Mouse (Mus musculus) urinary bladder, adult 18-20 months (tissue): ENCODE results near the gene Lrp6.

Experiments used
- DNase-seq, 2 experiments: peaks; one replicate each; pipeline ENCODE4 v3.0.0; 2022; ENCODE audit warnings: low spot score in 2 of 2, mixed read lengths in 2 of 2

The Lrp6 gene

DNA sequence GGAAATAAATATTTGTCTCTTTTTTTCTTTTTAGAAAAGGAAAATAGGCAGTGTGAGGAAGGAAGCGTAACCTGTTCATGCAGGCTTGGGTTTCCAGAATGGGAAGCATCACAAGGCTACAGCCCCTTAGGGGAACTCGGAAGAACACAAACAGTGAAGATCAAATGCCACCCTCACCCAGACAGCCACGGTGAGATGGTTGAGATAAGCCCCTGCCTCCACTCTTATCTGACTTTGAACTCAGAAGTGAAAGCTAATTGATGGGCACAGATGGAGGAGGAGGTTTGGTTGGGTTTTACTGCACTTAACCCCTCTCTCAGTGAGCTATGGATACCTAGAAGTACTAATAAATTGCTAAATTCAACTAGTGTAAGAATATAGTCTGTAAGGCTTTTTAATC is 33.7 kb downstream of the Lrp6 start:
- DNase-seq, result no peak

DNA sequence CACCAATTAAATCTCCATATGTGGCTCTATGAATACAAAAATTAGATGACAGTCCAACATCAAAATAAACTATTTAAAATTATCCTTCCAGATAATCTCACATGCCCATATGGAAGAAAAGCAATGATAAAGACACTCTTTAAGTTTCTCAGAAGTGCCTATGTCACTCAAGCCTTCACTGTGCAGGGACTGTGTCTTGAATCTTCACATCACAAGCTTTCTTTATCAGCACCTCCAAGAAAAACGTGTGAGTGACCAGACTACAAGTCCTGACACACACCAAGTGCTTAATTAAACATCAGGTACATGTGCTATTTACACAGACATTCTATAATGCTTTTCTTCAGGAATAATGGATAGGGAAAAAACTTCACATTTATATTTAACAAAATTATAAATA is 34.8 kb downstream of the Lrp6 start:
- no peak for DNase-seq

DNA sequence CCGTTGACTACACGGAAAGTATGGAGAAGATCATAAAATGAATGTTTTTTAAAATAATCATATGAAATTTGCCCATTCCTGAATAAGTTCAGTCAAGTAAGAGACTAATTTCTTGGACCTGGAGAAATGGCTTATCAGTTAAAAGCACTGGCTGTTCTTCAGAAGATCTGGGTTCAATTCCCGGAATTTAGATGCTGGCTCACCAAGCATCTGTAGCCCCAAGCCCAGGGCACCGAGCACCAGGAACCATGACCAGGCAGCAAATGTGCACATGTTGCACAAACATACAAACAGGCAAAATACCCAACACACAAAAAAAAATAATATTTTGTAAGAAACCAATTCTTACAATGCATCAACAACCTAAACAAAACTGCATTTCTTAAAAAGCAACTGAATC is 37.4 kb downstream of the Lrp6 start:
- DNase-seq, result no peak

DNA sequence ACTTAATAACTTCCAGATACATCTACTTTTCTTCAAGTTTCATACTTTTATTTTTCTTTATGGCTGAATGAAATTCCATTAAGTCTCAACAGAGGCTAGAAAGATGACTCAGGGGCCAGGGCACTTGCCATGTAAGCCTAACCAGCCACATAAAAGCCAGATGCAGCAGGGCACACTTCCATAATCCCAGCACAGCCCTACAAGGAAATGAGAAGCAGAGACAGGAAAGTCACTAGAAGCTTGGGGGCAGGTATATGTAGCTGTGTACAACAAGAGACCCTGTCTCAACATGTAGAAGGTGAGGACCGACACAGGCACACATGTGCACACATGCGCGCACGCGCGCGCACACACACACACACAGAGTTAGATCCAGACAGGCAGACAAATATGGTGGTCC is 38.4 kb downstream of the Lrp6 start:
- DNase-seq, result no peak

DNA sequence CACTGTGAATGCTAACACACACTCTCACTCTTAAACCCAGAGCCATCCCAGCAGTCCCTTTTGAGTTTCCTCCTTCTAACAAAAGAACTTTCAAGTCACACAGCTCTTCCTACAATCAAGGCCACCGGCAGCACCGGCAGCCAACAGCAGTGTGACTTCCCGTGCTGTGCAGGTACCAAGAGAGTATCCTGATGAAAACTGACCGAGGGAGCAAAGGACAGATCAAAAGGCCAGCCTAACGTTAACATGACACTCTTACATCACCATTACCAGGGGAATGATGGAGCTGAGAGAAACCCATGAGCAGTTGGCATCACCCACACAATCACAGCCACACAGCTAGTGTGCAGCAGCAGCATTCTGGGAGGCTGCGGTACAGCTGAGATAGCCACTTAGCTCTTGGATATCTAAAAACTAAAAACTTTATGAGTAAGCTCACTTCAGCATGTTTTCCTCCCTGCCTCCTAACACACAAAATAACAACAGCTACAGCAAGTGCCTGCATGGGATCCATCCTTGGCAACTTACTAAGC is 39.1 kb downstream of the Lrp6 start:
- no peak for DNase-seq

DNA sequence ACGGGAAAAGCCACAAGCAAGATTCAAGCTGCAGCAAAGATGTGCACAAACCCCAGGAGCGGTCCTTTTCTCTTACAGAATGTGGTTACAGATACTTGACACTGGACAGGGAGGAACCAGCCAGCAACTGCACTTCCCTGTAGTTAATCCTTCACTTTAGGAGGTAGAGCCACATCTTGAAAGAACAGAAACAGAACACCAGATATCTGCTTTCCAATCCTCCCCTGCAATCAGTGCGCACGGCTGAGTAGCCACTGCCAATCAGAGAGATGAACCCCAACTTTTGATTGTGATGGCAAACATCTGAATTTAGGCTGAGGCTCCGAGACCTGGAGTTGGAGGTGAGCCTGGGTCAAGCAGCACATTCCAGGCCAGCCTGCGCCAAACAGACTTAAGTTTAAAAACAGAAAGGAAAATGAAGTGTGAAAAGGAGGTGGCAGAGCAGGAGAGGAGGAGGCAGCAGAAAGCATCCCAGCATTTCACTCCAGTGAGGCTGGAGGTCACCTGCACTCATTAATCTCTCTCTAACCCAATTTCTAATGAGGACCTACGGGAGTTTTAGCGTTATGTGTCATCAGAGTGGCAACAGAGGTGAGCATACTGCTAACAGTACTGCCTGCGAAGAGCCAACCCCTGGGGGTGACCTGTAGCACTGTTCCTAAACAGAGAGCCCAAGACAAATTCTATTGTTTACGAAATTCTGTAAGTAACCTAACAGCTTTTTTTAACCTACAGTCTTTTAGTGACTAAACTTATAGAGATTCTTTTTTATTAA is 39.8 kb downstream of the Lrp6 start:
- DNase-seq, result no peak

DNA sequence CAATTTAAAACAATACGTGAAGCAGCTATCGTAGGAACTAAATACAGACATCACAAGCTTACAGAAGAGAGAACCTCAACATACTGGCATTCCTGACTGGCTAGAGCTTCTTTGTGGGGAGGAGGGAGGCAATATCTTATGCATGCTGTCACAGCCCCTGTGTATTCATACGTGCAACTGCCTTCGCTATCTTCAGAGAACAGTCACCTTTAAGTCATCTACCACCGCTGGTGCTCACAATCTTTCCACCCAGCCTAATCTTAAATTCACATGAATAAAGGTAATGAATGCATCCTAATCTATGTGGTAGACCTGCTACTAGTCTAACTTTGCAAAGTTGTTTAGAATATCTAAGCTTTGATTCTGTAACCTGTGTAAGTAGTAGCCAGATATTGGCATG is 40.5 kb downstream of the Lrp6 start:
- DNase-seq, result no peak

DNA sequence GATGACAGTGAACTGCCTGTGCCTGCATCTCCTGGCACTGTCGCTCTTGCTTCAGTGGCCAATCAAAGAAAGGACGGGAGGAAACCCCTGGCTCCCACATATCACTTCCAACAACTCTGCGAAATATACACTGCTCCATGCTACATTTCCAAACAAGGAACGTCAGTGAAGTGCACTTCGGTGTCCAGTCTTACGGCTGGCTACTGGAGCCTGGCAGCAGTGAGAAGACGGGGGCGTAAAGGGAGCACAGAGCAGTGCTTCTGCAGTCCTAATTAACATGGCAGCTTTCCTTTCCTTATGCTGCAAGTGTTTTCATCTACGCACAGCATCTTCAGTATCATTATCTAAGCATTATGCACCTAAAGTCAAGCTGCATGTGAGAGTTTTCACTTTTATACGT is 45.4 kb downstream of the Lrp6 start:
- DNase-seq, result no peak

DNA sequence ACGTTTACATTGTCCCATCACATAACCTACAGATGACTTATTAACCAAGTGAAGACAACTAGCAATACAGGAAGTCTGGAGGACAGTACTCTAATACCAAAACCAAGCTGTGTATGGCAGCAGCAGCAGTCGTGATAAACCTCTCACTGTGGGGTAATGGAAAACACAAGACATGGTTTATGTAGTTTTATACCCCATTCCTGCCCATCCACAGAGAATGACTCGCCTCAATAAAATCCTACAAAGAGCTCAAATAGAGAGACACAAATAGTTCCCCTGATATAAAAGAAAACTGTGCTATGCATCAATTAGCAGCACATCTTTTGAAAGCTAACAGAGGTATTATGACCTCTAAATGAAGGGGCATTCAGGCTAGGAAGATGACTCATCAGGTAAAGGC is 45.9 kb downstream of the Lrp6 start:
- DNase-seq, result no peak

DNA sequence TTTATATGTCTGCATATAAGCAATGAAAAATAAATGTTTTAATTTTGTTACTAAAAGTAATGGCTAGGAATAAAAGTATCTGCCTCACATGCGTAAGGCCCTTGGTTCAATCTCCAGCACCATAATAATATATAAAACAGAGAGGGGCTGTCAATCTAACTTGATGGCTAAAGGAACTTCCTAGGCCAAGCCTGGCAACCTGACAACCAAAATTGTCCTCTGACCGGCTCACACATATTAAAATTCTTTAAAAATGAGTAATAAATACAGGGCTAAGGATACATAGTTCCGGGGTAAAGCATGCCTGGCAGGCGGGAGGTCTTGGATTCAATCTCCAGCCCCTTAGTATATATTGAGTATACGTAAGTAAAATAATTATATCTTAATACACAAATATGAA is 48.3 kb downstream of the Lrp6 start:
- no peak for DNase-seq

DNA sequence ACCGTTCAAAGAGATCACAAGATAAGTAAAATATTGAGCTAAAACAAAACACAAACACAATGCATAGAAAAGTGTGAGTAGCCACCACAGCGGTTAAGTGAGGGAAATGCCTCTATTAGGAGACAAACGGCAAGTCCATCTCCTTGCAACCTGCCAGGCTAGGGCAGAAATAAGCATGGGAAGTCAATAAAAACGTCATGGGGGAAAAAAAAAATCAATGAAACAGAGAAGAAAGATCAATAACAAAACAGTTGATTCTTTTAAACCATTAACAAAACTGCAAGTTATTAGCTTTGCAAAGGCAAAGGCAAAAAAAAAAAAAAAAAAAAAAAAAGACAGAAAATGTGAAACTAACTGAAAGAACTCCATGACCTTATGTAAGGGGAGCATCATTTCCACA is 49.6 kb downstream of the Lrp6 start:
- no peak for DNase-seq

DNA sequence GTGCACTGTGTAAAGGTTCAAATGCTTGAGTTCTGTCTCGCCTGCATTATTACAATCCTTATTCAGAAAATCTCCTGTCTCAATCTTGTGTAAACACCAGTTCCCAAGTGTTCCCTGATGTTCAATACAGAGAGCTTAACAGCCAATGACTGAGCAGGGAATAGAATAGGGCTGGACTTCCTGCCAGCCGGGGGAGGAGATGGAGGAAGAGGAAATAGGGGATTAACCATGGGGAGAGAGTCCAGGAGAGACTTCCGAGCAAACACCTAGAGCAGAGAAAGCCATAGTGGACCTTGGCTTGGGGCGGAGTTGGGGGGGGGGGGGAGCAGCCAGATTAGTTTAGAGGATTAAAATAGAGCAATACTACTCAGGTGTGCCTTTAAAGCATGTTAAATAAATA is 51.3 kb downstream of the Lrp6 start:
- no peak for DNase-seq

DNA sequence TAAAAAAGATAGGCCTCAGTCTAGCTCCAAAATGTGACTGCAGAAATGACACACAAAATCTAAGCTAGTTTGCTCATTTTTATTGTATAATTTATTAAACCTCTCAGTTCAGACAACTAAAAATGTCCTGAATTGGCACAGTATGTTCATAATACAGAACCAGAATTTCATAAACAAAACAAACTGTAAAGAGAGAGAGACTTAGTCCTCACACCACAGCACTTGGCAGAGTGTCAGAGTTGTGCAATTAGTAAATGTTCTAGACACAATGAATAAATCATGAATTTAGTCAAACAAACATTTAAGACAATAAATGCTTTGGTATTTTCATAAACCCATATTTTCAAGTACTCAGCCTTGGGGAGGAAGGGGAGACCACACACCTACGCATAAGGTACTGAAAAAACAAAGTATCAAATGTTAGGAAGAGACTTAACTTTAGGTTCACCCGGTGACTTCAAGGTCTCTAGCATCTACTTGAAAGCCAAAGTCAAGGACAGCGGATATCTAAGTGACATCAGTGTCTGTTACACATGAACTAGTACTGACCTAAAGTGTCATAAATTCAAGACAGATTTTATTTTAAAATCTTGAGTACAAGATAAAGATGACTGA is 52.8 kb downstream of the Lrp6 start:
- DNase-seq, result no peak

DNA sequence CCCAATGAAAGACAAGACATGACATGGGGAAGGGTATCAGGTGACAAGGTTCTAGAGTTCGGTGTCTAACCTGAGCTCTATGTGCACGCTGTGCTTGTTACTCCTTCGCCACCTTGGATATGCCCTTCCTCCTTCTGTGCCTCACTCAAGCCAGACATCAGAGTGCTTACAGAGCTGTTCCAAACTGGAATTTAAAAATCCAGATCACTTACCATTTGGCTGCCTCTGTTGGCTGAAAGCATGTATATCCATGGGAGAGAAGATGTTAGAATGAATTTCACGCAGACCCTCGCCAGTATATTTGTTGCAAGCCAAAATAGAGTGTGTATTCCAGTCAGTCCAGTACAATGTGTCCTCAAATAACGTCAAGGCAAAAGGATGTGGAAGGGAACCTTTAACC is 53.8 kb downstream of the Lrp6 start:
- no peak for DNase-seq

DNA sequence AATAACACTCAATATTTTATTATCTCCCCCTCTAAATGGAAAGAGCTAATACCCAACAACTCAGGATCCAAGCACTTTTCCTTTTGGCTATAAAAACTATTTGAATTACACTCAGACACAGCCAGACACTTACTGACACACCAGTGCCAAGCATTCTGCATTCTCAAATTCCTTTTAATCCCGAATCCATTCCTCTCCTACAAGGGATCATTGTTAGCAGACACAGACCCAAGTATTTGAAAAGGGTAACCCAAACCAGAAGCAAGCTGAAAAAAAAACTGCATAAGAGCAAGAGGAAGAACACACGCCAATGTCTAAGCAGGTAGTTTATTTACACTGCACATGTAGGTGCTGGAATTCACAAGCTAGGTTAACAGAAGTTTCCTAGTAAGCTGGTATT is 54.3 kb downstream of the Lrp6 start:
- DNase-seq, result no peak

DNA sequence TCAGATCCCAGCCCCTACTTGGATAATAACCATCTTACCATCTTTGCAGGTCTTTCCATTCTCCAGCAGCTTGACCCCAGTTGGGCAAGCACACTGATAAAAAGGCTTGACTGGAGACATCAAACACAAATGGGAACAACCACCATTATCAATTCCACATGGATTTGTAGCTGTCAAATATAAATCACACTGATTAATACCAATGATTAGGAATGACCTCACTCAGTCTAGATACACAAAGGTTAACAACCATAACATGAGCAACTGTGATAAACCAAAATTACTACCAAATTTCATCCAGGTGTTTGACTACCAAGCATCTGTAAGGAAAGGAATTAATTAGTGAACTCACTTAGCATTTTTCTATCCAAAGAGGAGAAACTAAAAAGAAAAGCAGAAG is 55.6 kb downstream of the Lrp6 start:
- no peak for DNase-seq

DNA sequence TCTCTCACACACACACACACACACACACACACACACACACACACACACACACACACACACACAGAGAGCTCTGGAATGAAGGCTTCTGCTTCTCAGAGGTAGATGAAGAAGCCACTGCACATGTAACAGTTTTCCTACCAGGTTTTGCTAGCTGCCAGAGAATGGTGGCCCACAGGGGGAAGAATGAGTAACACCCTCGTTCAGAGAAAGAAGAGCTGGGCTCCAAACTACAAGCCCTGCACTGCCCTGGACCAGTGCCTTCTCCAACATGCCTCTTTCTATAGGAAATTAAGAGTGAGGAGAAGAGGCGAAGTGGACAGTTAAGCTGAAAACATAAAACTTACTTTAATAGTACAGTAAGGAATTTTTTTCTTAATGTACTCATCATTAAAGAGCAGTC is 56.5 kb downstream of the Lrp6 start:
- no peak for DNase-seq

DNA sequence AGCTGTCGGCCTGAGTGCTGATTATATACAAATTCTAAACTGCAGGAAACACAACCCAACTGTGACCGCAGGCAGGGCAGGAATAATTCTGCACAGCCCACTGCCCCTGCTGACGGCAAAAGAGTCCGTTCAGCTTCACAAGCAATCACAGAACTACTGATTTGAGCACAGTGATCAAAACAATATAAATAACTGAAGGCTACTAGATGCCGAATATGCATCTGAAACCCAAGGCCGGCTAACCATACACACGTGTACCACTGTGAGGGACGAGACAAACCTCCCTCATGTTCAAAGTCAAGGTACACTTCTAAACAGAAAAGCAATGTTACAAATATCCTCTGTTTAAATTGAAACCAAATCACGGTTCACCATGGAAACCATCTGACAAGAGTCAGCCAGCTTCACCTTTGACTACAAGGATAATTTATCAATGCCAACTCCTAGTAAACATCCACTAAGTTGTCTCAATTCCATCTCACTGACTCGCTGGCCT is 57.0 kb downstream of the Lrp6 start:
- DNase-seq, result no peak

DNA sequence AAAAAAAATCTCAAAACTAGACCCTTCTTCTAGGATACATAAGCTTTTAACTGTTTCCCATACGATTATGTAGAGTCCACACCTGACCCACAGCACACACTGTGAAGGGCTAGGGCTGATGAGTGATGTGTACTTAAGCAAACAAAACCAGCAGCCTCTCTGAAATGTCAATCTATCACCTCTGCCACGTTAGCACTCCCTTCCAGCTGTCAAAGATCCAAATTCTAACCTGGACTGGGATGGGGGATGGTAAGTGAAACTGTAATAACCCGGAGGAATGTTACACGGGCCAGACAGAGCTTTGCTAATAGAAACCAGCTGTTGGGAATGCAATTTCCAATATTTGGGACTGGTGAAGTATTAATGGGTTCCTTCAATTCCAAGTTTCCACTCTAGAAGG is 61.9 kb downstream of the Lrp6 start:
- no peak for DNase-seq

DNA sequence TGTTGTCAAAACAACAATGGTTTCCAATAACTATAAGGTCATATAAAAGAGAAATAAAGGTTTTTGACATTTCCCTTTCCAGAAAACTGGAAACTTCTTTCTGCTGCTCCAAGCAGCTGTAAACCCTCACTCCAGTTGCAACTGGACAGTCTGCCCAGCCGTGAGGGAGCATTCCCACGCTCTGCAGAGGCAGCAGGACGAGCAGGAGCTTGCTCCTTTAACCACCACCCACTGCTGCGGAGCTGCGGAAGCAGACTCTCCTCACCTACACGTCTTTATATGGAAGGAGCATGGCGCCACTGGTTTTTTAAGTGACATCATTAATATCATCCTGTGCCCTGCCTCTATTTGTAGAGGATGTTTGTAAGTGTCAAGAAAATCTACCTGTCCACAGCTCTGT is 64.4 kb downstream of the Lrp6 start:
- DNase-seq, result no peak

DNA sequence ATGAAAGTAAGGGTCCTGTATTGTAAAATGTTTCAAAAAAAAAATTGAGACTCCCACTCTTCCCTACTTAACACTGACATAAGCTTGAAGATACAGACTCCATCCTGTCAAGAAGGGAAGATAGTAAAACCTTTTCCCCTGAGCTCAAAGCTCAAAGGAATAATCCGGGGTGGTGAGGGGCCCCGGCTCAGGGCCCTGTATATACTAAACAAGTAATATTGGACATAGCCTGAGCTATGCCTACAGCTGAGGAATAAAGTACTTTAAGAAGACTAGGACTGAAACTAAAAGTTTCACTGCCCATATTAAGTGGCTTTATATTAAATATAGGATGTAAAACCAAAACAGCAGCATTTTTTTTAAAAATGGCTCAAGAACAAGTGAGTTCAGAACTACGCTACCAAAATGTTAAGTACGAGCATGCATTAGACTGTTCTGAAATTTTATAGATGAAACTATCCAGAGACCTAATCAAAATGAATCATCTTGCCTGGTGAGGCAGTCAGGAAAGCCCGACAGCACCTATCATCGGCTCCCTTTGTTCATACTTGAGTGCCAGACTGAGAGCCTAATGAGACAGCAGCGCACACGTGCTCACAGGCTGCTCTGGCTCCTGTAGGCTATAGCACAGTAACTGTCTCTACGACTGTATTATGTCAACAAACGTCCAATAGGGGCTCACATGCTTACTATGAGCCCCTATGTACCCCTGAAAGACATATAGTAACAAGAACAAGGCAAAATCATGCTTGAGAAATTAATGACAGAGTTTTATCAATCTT is 66.2 kb downstream of the Lrp6 start:
- no peak for DNase-seq

DNA sequence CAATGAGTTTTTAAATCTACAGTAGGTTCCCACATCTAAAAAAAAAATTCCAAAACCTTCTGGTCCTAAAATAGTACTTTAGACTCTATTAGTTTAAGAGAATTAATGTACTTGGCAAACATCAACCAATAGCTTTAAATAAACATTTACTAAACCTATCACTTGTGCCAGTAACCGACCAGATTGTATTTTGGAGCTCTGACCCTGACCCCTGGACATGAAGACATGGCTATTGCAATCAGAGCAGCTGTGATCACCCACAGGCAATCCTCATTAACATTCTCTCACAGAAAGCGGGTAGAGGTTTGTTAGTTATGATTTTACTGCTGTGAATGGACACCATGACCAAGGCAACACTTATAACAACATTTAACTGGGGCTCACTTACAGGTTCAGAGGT is 67.7 kb downstream of the Lrp6 start:
- DNase-seq, result no peak

DNA sequence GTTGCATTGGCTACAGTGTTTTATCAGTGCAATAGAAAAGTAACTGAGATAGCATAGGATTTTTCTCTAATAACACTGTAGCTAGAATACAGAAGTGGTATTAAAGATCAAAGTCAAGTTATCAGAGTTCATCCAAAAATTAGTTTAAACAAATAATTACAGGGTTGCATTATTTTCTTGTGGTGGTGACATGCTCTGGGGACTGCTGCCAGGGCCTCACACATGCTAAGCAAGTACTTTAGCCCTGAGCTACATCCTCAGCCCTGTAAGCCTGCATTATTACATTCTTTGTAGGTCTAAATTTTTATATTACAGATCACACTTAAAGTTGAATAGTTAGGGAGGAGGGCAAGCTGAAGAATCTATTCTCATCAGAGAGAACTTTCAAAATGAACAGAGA is 68.2 kb downstream of the Lrp6 start:
- no peak for DNase-seq
